Mouse (Mus musculus) myocyte (in vitro differentiated cells): ENCODE results near the gene Rap2b. TPM values are rescaled to one million over a fixed set of nuclear protein-coding genes. Genes with fewer than 3 reads are reported as not detected.

ENCODE experiments used
- H3K27me3 ChIP-seq: one replicate; pipeline ENCODE4 v1.6.1; 2011; ENCODE audit not compliant: control insufficient read depth, insufficient read depth, insufficient read length
- H3K36me3 ChIP-seq: one replicate; pipeline ENCODE4 v1.6.1; 2011; ENCODE audit not compliant: control insufficient read depth, insufficient read depth
- H3K4me2 ChIP-seq: one replicate; pipeline ENCODE4 v1.6.1; 2011; ENCODE audit warnings: low read depth, control low read depth
- H3K4me3 ChIP-seq: one replicate; pipeline ENCODE4 v1.5.1; 2011; ENCODE audit warnings: mild to moderate bottlenecking, control low read depth, moderate library complexity
- H3K79me2 ChIP-seq: one replicate; pipeline ENCODE4 v1.6.1; 2011; ENCODE audit not compliant: control insufficient read depth, insufficient read depth
- H3ac ChIP-seq: one replicate; pipeline ENCODE4 v1.6.1; 2011; ENCODE audit not compliant: control insufficient read depth, insufficient read length
- CEBPB ChIP-seq: IDR thresholded peaks from 2 replicates; pipeline ENCODE4 v1.6.1; 2011; ENCODE audit warnings: mild to moderate bottlenecking, moderate library complexity; ENCODE audit not compliant: poor library complexity, insufficient read depth, severe bottlenecking
- E2F4 ChIP-seq: IDR thresholded peaks from one replicate; pipeline ENCODE4 v1.6.1; 2011; ENCODE audit warnings: mild to moderate bottlenecking, control low read depth, moderate library complexity; ENCODE audit not compliant: insufficient read depth
- MAX ChIP-seq: IDR thresholded peaks from one replicate; pipeline ENCODE4 v1.6.1; 2011; ENCODE audit warnings: low read depth, mild to moderate bottlenecking, control low read depth
- MYOD1 ChIP-seq, 3 experiments: IDR thresholded peaks; one replicate each; pipeline ENCODE4 v1.6.1; 2011; ENCODE audit warnings: control low read depth in 2 of 3, low read depth in 2 of 3, mild to moderate bottlenecking in 2 of 3, moderate library complexity in 1 of 3; ENCODE audit not compliant: insufficient read length in 2 of 3, control insufficient read depth in 1 of 3
- MYOG ChIP-seq, 3 experiments: IDR thresholded peaks; one replicate each; pipeline ENCODE4 v1.6.1; 2011; ENCODE audit warnings: control low read depth in 2 of 3, low read depth in 2 of 3, mild to moderate bottlenecking in 2 of 3; ENCODE audit not compliant: insufficient read length in 2 of 3, control insufficient read depth in 1 of 3, insufficient read depth in 1 of 3
- POLR2A ChIP-seq: IDR thresholded peaks from one replicate; pipeline ENCODE4 v1.6.1; 2011; ENCODE audit warnings: low read depth, mild to moderate bottlenecking, control low read depth, moderate library complexity; ENCODE audit not compliant: insufficient read length
- POLR2AphosphoS2 ChIP-seq: IDR thresholded peaks from one replicate; pipeline ENCODE4 v1.6.1; 2011; ENCODE audit warnings: low read depth, control low read depth; ENCODE audit not compliant: insufficient read length
- REST ChIP-seq: IDR thresholded peaks from one replicate; pipeline ENCODE4 v1.6.1; 2011; ENCODE audit warnings: mild to moderate bottlenecking, control low read depth, moderate library complexity; ENCODE audit not compliant: insufficient read depth, insufficient read length
- SRF ChIP-seq: IDR thresholded peaks from one replicate; pipeline ENCODE4 v1.6.1; 2011; ENCODE audit warnings: low read depth; ENCODE audit not compliant: control insufficient read depth, insufficient read length
- TCF12 ChIP-seq: IDR thresholded peaks from one replicate; pipeline ENCODE4 v1.6.1; 2011; ENCODE audit warnings: mild to moderate bottlenecking, control low read depth; ENCODE audit not compliant: poor library complexity, insufficient read depth, severe bottlenecking
- TCF3 ChIP-seq: IDR thresholded peaks from one replicate; pipeline ENCODE4 v1.6.1; 2011; ENCODE audit warnings: low read depth, control low read depth; ENCODE audit not compliant: insufficient read length
- USF1 ChIP-seq: IDR thresholded peaks from one replicate; pipeline ENCODE4 v1.6.1; 2011; ENCODE audit warnings: low read depth, mild to moderate bottlenecking, control low read depth, moderate library complexity
- polyA plus RNA-seq: library from polyadenylated mRNA; unstranded; fragments of >200 nt; fragmentation: generic; extraction: Trizol; gene quantifications from one replicate; pipeline ENCODE4 v1.2.1, GENCODE M21; 2012; ENCODE audit warnings: missing spikeins

Rap2b gene
- polyA plus RNA-seq, 1 experiment = 4.2 TPM

DNA sequence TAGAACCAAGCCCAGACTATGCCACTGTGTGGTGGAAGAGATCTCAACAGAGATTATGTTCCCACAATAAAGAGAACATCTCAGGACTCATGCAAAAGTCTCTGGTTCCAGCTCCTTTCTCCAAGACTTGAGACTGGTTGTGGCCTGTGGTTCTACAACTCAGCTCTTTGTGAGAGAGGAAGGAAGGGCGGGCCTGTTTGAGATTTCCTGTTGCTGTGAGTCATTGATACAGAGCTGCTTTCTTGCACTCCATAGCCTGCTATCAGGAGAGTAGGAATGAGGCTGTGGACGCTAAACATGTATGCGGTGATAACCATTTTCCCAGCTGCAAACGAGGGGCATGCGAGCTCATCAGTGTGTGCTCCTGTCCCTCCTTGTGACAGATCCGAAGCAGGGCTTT lies 48.2 kb downstream of the Rap2b start:
- no peaks in the 10 kb centered on the region for H3K79me2 ChIP-seq
- no peak overlapping the region for H3ac ChIP-seq
- no peaks in the 10 kb centered on the region for H3K27me3 ChIP-seq
- H3K4me3 ChIP-seq = no peak overlapping the region
- peak overlapping the region; percentile 12 for H3K4me2 ChIP-seq
- no peak for TF ChIP-seq TCF12
- no peak for TF ChIP-seq MYOG (IDR thresholded peaks at IDR 0.05; ENCODE audit: control insufficient read depth in 1 of 3, insufficient read depth in 1 of 3, insufficient read length in 2 of 3, low read depth in 2 of 3)
- no peak for TF ChIP-seq MAX
- TF ChIP-seq SRF = no peak
- TF ChIP-seq CEBPB = no peak
- no peak for TF ChIP-seq MYOD1 (IDR thresholded peaks at IDR 0.05; ENCODE audit: control insufficient read depth in 1 of 3, insufficient read length in 2 of 3, low read depth in 2 of 3)
- no peak for TF ChIP-seq TCF3
- no peaks in the 10 kb centered on the region for H3K36me3 ChIP-seq

DNA sequence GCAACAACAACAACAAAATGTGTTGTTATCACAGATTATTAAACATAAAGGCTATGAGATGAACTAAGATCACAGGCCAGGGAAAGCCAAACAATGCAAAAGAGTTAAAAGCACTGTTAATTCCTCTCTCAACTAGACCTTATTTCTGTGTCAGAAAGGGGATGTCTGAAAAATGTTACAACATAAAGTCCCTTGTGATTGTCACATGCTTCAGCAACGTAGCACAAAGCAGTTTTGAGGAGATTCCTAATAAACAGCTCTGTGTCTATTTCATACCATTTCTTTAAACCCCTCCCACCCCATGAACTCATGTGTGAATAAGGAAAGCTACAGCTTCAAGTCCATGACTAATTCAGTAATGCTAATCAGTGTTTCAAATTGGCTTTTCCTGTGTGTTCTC lies 54.4 kb downstream of the Rap2b start:
- Histone ChIP-seq H3K36me3 (no peaks in the 10 kb centered on the region), H3K79me2 (no peaks in the 10 kb centered on the region), H3K4me2 (no peak overlapping the region), H3K4me3 (no peak overlapping the region), H3ac (no peak overlapping the region), H3K27me3 (no peaks in the 10 kb centered on the region)
- TF ChIP-seq USF1 (no peak), CEBPB (no peak), E2F4 (no peak), MYOD1 (IDR thresholded peaks at IDR 0.05; ENCODE audit: control insufficient read depth in 1 of 3, insufficient read length in 2 of 3, low read depth in 2 of 3) (no peak), REST (no peak), TCF3 (no peak), SRF (no peak), MYOG (IDR thresholded peaks at IDR 0.05; ENCODE audit: control insufficient read depth in 1 of 3, insufficient read depth in 1 of 3, insufficient read length in 2 of 3, low read depth in 2 of 3) (no peak), TCF12 (no peak), POLR2AphosphoS2 (no peak), MAX (no peak), POLR2A (no peak)

Other genes starting within 250 kb of the Rap2b start
- 2.4 TPM for gene B430305J03Rik, start 4.3 kb downstream of the Rap2b start, polyA plus RNA-seq